Mouse (Mus musculus): ENCODE data around the gene Man2b1.

DNA sequence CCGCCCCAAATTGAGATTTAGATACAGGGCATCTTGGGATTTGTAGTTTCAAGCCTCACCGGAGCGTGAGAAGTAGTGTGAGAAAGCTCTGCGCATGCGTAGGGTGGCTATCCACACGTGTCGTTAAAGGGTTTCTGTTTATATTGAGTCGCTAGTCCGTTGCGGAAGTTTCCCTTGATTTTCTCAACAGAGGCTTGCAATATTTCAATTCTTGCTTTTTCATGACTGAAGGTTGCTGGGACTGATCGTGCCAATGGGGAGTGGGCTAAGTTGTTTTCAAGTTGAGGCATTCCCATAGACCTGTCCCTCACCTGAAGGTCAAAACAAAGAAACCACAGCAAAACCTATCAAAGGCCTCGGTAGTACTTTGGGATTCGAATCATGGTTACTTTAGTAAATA lies 48.3 kb upstream of the Man2b1 start:
- TF ChIP-seq POLR2A (IDR thresholded peaks at IDR 0.05; ENCODE audit: low read depth, low read length) (no peak), CTCF (IDR thresholded peaks at IDR 0.05; ENCODE audit: extremely low read depth, insufficient read depth, insufficient read length, insufficient replicate concordance) (no peak)

Data from spleen, adult 2 months (tissue).